12 mouse cellular contexts compared by ENCODE assay signal in the genomic region with DNA sequence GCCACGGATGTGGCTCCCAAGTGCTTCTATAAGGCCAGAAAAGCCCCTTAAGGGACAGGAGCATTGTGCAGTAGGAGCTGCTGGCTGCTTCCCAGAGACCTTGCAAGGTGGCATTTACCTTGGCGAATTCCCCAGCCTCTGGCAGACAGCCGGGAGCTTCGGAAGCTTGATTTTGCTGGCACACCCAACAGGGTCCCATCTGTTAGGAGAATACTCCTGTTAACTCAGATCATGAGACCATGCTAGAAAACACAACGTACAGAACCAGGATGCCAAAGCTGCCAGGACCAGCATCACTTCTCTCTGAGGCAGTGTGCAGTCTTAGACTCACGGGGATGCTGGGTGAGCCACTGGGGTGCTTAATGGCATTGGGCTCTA.
DNase-seq lines count a peak whose midpoint lies in the region; ATAC-seq and TF ChIP-seq lines count a peak whose summit lies in the region.
"Had no signal": no experiment of that assay in that cellular context is flagged by ENCODE, and none has a peak within 500 bp of the region (broad histone marks: within the 10 kb centered on the region; RNA-seq: fewer than 3 reads in every experiment).

No protein-coding gene starts in this region.

- H3K4me2 ChIP-seq in embryonic facial prominence, embryonic 14.5 days (ENCODE audit: low read depth, low read length), result no peak overlapping the region
- H3K4me2 ChIP-seq in hindbrain, embryonic 16.5 days (ENCODE audit: low read length), result peak overlapping the region; percentile 13; the same call in 1 of the 2 replicates
- no peak overlapping the region for H3K4me2 ChIP-seq in midbrain, postnatal 0 days (ENCODE audit: low read depth, low read length, poor library complexity, severe bottlenecking)
- H3K4me2 ChIP-seq: lung, embryonic 15.5 days; stomach, embryonic 15.5 days had no signal

- no peaks in the 10 kb centered on the region for H3K27me3 ChIP-seq in embryonic facial prominence, embryonic 14.5 days (replicated peaks; ENCODE audit: control insufficient read depth, insufficient read depth, low read length)
- H3K27me3 ChIP-seq in embryonic facial prominence, embryonic 10.5 days (replicated peaks; ENCODE audit: low read depth, poor library complexity, severe bottlenecking), result no peaks in the 10 kb centered on the region
- no peaks in the 10 kb centered on the region for H3K27me3 ChIP-seq in hindbrain, embryonic 16.5 days (replicated peaks; ENCODE audit: control insufficient read depth, insufficient read depth, low read length)
- no peaks in the 10 kb centered on the region for H3K27me3 ChIP-seq in midbrain, postnatal 0 days (ENCODE audit: insufficient read depth, low read length)
- no peaks in the 10 kb centered on the region for H3K27me3 ChIP-seq in thymus, adult 2 months (ENCODE audit: control insufficient read depth, insufficient read depth, low read length)
- H3K27me3 ChIP-seq: lung, embryonic 15.5 days; Patski; stomach, embryonic 15.5 days had no signal

- DNase-seq in embryonic facial prominence, embryonic 14.5 days (ENCODE audit: low spot score), result peak; percentile 21
- no peak for DNase-seq in embryonic facial prominence, embryonic 10.5 days (ENCODE audit: low spot score)
- DNase-seq in cerebellum, adult 18-20 months, result peak; percentile 87 to 93
- DNase-seq in midbrain, postnatal 0 days (ENCODE audit: low spot score), result peak; percentile 71
- no peak for DNase-seq in heart, postnatal 10 days
- no peak for DNase-seq in lung, adult 2 months
- DNase-seq in thymus, adult 2 months, result no peak
- DNase-seq: B cell, adult 2 months had no signal

- no peak overlapping the region for H3K4me3 ChIP-seq in embryonic facial prominence, embryonic 14.5 days (ENCODE audit: low read depth, low read length)
- H3K4me3 ChIP-seq in embryonic facial prominence, embryonic 10.5 days, result no peak overlapping the region
- H3K4me3 ChIP-seq in hindbrain, embryonic 16.5 days (ENCODE audit: low read length), result no peak overlapping the region
- no peak overlapping the region for H3K4me3 ChIP-seq in midbrain, postnatal 0 days (ENCODE audit: low read depth, low read length)
- no peak overlapping the region for H3K4me3 ChIP-seq in lung, adult 2 months (replicated peaks; ENCODE audit: extremely low read depth, low read depth, low read length)
- H3K4me3 ChIP-seq in thymus, adult 2 months (ENCODE audit: control insufficient read depth, insufficient read depth, low read length), result no peak overlapping the region
- H3K4me3 ChIP-seq: lung, embryonic 15.5 days; stomach, embryonic 15.5 days had no signal

- TF ChIP-seq POLR2A in lung, adult 2 months (IDR thresholded peaks at IDR 0.05; ENCODE audit: borderline replicate concordance, extremely low read depth, low read depth, low read length), result no peak
- TF ChIP-seq POLR2A in thymus, adult 2 months (IDR thresholded peaks at IDR 0.05; ENCODE audit: control insufficient read depth, extremely low read depth, insufficient read depth, low read length, poor library complexity), result no peak

- no peak for TF ChIP-seq CTCF in midbrain, postnatal 0 days (IDR thresholded peaks at IDR 0.05)
- no peak for TF ChIP-seq CTCF in lung, adult 2 months (IDR thresholded peaks at IDR 0.05; ENCODE audit: insufficient read depth, low read length)
- no peak for TF ChIP-seq CTCF in thymus, adult 2 months (IDR thresholded peaks at IDR 0.05; ENCODE audit: borderline replicate concordance, control insufficient read depth, extremely low read depth, insufficient read depth, low read length, poor library complexity)

- no peak overlapping the region for H3K27ac ChIP-seq in embryonic facial prominence, embryonic 14.5 days (replicated peaks; ENCODE audit: low read depth, low read length)
- H3K27ac ChIP-seq in embryonic facial prominence, embryonic 10.5 days (replicated peaks), result no peak overlapping the region
- H3K27ac ChIP-seq in hindbrain, embryonic 16.5 days (ENCODE audit: low read depth, low read length), result peak overlapping the region; percentile 44
- peak overlapping the region; percentile 65 for H3K27ac ChIP-seq in midbrain, postnatal 0 days (ENCODE audit: low read depth, low read length)
- no peak overlapping the region for H3K27ac ChIP-seq in thymus, adult 2 months (ENCODE audit: control insufficient read depth, insufficient read depth, low read length)
- H3K27ac ChIP-seq: lung, embryonic 15.5 days; stomach, embryonic 15.5 days had no signal

- no peak overlapping the region for H3K9ac ChIP-seq in embryonic facial prominence, embryonic 14.5 days (ENCODE audit: low read depth, low read length)
- no peak overlapping the region for H3K9ac ChIP-seq in hindbrain, embryonic 16.5 days (ENCODE audit: low read depth, low read length)
- no peak overlapping the region for H3K9ac ChIP-seq in midbrain, postnatal 0 days (replicated peaks; ENCODE audit: low read length, poor library complexity, severe bottlenecking)
- H3K9ac ChIP-seq: lung, embryonic 15.5 days; stomach, embryonic 15.5 days had no signal

- WGBS in embryonic facial prominence, embryonic 14.5 days, result 62% methylated on average over 6 of the region's 6 CpGs
- 79% methylated on average over 6 of the region's 6 CpGs for WGBS in embryonic facial prominence, embryonic 10.5 days
- 31% methylated on average over 6 of the region's 6 CpGs for WGBS in hindbrain, embryonic 16.5 days
- 60% methylated on average over 6 of the region's 6 CpGs for WGBS in midbrain, postnatal 0 days
- 68% methylated on average over 6 of the region's 6 CpGs for WGBS in lung, adult 2 months
- WGBS in thymus, adult 2 months, result 82% methylated on average over 6 of the region's 6 CpGs

- H3K36me3 ChIP-seq in embryonic facial prominence, embryonic 14.5 days (ENCODE audit: control insufficient read depth, insufficient read depth, low read length), result no peaks in the 10 kb centered on the region
- no peaks in the 10 kb centered on the region for H3K36me3 ChIP-seq in embryonic facial prominence, embryonic 10.5 days (replicated peaks)
- H3K36me3 ChIP-seq in hindbrain, embryonic 16.5 days (ENCODE audit: control insufficient read depth, insufficient read depth, low read length), result no peaks in the 10 kb centered on the region
- H3K36me3 ChIP-seq in midbrain, postnatal 0 days (ENCODE audit: insufficient read depth, low read length), result no peaks in the 10 kb centered on the region
- no peaks in the 10 kb centered on the region for H3K36me3 ChIP-seq in thymus, adult 2 months (ENCODE audit: control insufficient read depth, insufficient read depth, low read length)
- H3K36me3 ChIP-seq: lung, embryonic 15.5 days; stomach, embryonic 15.5 days had no signal

- H3K4me1 ChIP-seq in embryonic facial prominence, embryonic 14.5 days (ENCODE audit: control insufficient read depth, insufficient read depth, low read length), result peaks cover 10% of the 10 kb centered on the region
- H3K4me1 ChIP-seq in embryonic facial prominence, embryonic 10.5 days, result peaks cover 21% of the 10 kb centered on the region
- H3K4me1 ChIP-seq in hindbrain, embryonic 16.5 days (ENCODE audit: control insufficient read depth, insufficient read depth, low read depth, low read length), result peaks cover 20% of the 10 kb centered on the region
- H3K4me1 ChIP-seq in midbrain, postnatal 0 days (ENCODE audit: insufficient read depth, low read length), result peaks cover 16% of the 10 kb centered on the region; the same call in 1 of the 2 replicates
- H3K4me1 ChIP-seq in lung, adult 2 months (ENCODE audit: control insufficient read depth, insufficient read depth, low read length), result no peaks in the 10 kb centered on the region
- no peaks in the 10 kb centered on the region for H3K4me1 ChIP-seq in thymus, adult 2 months (replicated peaks; ENCODE audit: control insufficient read depth, insufficient read depth, low read length)
- H3K4me1 ChIP-seq: lung, embryonic 15.5 days; stomach, embryonic 15.5 days had no signal

- intact Hi-C loops in heart, postnatal 10 days (cut with DNase I), result no loop called here

- no peaks in the 10 kb centered on the region for H3K9me3 ChIP-seq in embryonic facial prominence, embryonic 14.5 days (ENCODE audit: control insufficient read depth, low read length)
- no peaks in the 10 kb centered on the region for H3K9me3 ChIP-seq in embryonic facial prominence, embryonic 10.5 days
- no peaks in the 10 kb centered on the region for H3K9me3 ChIP-seq in hindbrain, embryonic 16.5 days (ENCODE audit: control insufficient read depth, low read length)
- no peaks in the 10 kb centered on the region for H3K9me3 ChIP-seq in midbrain, postnatal 0 days (ENCODE audit: low read length)
- H3K9me3 ChIP-seq: lung, embryonic 15.5 days; stomach, embryonic 15.5 days had no signal

- ATAC-seq in embryonic facial prominence, embryonic 14.5 days (ENCODE audit: low read depth), result no peak
- peak; percentile 22; the same call in 1 of the 2 replicates for ATAC-seq in hindbrain, embryonic 16.5 days
- ATAC-seq in midbrain, postnatal 0 days (ENCODE audit: low FRiP score), result no peak
- ATAC-seq: Patski had no signal

Comparison
In these comparisons a context has a peak if more than half of its experiments do, and no peak if none do; other contexts are left out.
1. DNase-seq: peak in embryonic facial prominence, embryonic 14.5 days (single experiment), cerebellum, adult 18-20 months (2 of 2) and midbrain, postnatal 0 days (single experiment); none in embryonic facial prominence, embryonic 10.5 days (single experiment), heart, postnatal 10 days (0 of 2), lung, adult 2 months (single experiment) and thymus, adult 2 months (single experiment).
2. H3K27ac ChIP-seq: peak in hindbrain, embryonic 16.5 days (single experiment) and midbrain, postnatal 0 days (single experiment); none in embryonic facial prominence, embryonic 14.5 days (single experiment), embryonic facial prominence, embryonic 10.5 days (single experiment) and thymus, adult 2 months (single experiment).